Mouse (Mus musculus) ovary, postnatal 36 days (tissue): Measurements from ENCODE around the gene Mrgprh.

Experiments
- DNase-seq: peaks from one replicate; pipeline ENCODE4 v3.0.0; 2022; ENCODE audit warnings: low spot score, mixed read lengths

Mrgprh gene

GRCm38 (mm10) chr17:12916588-12917380, 41.0 kb downstream of the Mrgprh start:
- DNase-seq = no peak

- DNase-seq = no peak
Observed at GRCm38 (mm10) chr17:12921073-12921472, 45.2 kb downstream of the Mrgprh start.

- DNase-seq = no peak
Observed at GRCm38 (mm10) chr17:12925001-12925400, 49.2 kb downstream of the Mrgprh start.

GRCm38 (mm10) chr17:12925703-12926180, 49.9 kb downstream of the Mrgprh start:
- no peak for DNase-seq
